Mouse (Mus musculus): ENCODE measurements around the gene Sertad2.

Gene Sertad2

DNA sequence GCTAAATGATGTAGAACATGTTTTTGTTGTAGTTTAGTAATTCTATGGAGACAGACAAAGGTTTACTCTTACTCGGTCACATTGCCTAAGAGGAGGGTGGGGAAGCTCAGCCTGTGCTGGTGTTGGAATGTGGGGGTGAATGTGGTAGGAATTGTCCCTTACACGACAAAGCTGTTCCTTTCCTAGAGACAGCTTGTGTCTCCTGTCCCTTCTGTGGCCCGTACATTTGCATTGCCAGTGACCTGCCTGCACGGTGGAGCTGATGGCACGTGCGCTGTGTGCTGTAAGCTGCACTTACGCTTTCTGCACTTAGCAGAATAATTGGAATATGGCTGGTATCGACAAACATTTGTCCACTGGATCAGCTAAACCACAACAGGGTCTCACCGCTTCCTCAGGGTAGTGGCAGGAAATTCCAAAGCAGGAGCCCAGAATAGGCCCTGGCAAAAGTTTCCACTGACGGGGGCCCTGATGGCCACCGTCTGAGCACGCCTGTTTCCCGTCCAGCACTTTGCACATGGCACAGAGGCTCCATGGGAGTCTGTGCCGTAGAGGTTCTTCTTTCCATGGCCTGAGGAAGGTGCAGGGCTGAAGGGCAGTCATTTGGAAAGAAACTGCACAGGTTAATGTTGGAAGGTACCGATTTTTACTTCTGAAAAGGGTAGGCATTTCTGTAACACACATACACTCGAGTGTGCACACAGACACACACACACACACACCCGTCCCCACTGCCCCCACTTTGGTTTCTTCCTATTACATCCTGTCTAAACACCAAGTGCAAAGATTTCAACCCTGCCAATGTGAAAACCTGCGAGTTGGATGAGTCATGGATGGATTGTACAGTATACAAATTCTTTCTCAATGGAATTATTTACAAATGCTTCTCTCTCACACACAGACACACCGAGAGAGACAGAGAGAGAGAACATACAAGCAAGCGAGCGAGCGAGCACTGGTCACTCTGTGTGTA, 51.5 kb downstream of the Sertad2 start:
- in situ Hi-C loops (cut with MboI, MseI) = no loop called here

DNA sequence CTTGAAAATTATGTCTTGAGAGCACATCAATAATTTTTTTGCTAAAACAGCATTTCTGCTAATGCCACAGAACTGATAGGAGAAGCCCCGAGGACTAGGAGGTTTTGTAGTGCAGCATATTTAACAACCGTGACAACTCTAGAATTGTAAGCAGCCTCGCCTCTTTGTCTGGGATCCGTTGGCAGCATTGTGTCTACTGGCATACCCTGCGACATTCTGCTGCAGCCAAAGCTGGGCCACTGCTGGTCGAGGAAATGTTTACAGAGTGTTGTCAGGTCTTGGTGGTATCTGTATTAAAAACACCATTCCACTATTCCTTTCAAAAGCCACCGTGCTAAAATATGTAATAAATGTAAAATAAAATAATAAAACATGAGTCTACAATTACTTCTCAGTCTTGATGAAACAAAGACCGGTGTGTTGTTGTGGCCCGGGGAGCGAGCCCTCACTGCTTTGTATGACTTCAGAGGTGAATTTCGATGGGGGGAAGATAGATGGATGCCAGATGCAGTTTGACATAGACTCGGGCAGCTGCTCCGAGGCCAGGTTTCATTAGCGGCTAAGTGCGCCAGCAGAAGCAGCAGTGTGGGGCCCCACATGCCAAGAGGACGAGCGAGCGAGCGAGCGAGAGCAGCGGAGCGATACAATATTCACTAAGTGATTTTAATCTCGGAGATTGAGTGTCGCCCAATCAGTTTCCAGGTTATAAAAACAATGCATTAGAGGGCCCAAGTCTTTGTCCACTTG, 60.2 kb downstream of the Sertad2 start:
- in situ Hi-C loops (cut with MboI, MseI) = no loop called here

DNA sequence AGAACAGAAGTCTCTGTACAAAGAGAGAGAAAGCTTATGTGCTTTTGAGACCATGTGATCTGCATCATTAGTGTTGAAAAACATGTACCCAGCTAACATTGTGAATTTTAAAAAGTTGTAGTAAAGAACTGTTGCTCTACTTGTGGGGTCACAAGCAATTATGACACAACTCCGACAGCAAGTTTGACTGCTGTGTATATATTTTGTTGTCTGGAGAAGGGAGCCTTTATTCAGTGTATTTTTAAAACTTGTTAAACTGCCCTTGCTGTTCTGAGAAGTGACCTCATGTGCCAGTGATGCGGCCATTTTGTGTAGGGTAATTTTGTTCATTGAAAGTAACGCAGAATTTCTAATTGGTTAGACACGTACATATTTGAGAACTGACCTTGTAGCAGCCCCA, 61.1 kb downstream of the Sertad2 start:
- in situ Hi-C loops (cut with MboI, MseI) = no loop called here

DNA sequence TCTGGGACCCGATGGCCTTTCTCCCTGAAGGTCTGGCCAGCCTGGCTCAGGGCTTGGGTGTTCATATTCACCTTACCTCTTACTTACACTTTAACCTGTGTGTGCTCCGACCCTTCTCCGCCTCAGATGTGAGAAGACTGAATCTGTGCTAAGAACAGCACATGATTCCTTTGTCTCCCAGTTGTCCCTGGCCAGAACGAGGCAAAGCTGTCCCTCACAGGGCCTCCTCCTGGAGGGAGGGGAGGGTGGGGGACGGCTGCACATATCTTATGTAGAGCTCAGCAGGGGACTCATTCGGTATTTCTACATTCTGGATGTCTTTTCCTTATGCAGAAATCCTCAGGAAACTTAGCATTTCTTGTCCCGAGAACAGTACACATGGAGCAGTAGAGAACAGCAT, 62.6 kb downstream of the Sertad2 start:
- in situ Hi-C loops (cut with MboI, MseI) = no loop called here

DNA sequence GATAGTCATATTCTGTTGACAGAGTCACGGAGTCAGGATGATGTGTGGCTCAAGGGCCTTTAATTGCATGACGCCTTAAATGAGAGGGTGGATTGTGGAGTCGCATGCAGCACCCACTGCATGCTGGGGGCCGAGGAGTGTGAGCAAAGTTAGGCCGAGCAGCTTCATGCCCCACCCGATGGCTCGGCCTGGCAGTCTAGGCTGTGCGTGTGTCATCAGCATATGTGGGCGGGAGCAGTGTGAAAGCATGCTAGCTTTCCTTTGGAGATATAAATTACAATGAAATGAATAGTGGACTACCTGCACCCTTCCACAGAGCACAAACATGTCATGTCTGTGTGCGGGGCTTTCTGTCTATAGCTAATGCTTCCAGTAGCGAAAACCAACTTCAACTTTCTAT, 65.4 kb downstream of the Sertad2 start:
- in situ Hi-C loops (cut with MboI, MseI) = no loop called here

- in situ Hi-C loops (cut with MboI, MseI) = no loop called here
Measured at GRCm38 (mm10) chr11:20613223-20613622, 70.2 kb downstream of the Sertad2 start.

DNA sequence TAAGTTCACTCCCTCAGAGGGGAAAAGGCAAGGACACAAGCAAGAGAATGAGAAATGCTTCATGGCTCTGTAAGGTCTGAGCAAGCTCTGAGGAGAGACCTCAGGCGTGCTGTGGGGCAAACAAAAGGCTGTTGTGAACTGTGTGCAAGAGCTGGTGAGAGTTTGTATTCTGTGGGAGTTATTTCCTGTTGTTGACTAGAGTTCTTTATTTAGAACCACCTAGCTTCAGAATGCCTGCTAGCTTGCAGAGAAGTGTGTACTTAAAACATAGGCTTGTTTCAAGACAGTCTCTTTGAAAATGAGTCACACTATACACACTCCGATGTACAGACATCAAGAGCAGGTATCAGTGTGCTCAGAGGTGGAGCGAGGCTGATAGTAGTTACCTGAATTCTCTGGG, 73.0 kb downstream of the Sertad2 start:
- in situ Hi-C loops (cut with MboI, MseI) = no loop called here

DNA sequence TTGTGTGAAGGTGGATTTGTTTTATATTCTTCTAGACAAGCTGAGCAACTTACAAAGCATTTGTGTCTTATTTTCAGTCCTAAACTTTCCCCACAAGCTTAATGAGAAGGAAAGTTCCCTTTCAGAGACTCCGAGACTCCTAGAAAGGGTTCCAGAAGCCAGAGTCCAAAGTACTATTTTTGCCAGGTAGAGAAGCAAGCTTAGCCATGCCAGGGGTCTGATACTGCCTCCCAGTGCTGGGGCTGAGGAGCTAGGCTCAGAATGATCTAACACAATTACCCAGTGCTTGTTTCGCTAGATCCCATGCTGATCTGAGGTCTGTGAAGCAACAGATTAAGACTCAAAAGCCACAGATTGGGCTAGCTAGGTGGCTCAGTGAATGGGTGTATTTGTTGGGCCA, 84.1 kb downstream of the Sertad2 start:
- in situ Hi-C loops (cut with MboI, MseI) = no loop called here

DNA sequence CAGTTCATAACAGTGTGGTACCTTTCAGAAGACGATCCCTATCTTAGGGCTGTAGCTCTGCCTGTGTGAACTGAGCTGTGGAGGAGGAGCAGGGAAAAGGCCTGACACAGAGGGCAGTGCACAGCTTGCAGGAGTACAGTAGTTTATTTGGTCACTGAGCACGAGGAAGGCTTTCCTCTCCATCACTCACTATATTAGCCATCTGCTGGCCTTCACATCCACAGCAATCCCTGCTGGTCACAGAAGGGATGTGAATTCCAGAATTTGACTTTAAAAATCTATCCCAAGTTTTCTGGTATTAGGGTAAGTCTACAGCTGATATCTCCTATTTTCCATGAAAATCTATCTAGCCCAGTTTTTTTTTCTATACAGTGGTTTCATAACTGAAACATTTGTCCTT, 85.2 kb downstream of the Sertad2 start:
- in situ Hi-C loops (cut with MboI, MseI) = no loop called here

- in situ Hi-C loops (cut with MboI, MseI) = no loop called here
Measured at GRCm38 (mm10) chr11:20629700-20630099, 86.6 kb downstream of the Sertad2 start.

DNA sequence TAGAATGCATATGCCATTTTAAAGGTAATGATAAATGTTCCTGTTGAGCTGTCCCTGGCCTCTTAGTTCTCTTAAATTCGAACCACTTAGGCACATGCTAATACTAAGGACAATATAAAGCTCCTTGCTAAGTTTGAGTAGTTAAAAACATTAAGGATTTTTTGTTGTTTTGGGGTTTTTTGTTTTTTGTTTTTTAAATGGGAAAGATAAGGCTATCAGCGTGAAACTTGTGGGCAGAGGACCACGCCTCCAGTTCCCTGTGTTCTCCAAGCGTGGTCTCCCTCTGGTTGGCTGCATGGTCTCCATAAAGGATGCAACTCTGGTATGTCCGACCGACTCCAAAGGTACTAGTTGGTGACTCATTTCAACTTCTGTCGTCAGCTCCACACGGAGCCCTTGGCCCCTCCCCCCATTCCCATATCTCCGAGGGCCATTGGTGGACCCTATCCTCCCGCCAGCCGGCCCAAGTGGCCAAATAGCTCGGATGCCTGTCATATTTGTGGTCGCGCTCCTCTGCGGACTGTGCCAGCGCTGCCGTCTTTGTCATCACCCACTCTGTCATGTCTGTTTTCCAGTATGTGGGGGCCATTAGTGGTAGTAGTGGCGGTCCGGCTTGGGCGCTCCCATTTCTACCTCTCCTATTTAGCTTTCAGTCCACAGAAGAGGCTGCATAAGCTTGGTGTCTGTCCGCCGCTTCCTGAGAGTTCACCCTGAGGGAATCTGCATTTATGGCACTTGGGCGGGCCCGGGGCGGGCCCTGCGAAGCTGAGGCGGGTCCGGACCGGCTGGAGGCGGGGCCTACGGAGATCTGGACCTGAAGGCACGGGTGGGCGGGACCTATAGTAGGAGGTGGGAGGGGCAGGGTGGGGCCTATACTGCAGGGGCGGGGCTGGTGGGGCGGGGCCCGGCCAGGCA, 88.2 kb downstream of the Sertad2 start:
- in situ Hi-C loops (cut with MboI, MseI) = no loop called here

GRCm38 (mm10) chr11:20631941-20632618, 89.0 kb downstream of the Sertad2 start:
- in situ Hi-C loops (cut with MboI, MseI) = no loop called here

GRCm38 (mm10) chr11:20632619-20632965, 89.5 kb downstream of the Sertad2 start:
- in situ Hi-C loops (cut with MboI, MseI) = no loop called here

- in situ Hi-C loops (cut with MboI, MseI) = no loop called here
Measured at GRCm38 (mm10) chr11:20634543-20634942, 91.5 kb downstream of the Sertad2 start.

- in situ Hi-C loops (cut with MboI, MseI) = no loop called here
Measured at GRCm38 (mm10) chr11:20635646-20636045, 92.6 kb downstream of the Sertad2 start.

DNA sequence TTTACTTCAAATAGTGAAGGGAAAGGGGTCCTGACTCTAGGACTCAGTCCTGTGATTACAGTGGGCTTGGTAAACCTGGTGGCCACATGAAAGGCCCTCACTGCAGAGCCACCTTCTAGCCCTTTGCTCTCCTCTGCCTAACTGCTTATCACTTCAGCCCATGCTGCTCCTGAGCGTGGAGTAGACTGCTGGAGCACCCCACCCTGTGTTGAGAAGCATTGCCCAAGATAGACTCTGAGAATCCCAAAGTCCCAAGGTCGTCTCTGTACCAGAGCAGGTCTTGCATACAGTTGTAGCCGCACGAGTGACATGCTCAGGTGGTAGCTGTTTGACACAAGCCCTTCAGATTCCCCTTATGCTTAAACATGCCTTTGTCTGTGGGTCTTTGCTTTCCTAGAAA, 93.1 kb downstream of the Sertad2 start:
- in situ Hi-C loops (cut with MboI, MseI) = no loop called here

DNA sequence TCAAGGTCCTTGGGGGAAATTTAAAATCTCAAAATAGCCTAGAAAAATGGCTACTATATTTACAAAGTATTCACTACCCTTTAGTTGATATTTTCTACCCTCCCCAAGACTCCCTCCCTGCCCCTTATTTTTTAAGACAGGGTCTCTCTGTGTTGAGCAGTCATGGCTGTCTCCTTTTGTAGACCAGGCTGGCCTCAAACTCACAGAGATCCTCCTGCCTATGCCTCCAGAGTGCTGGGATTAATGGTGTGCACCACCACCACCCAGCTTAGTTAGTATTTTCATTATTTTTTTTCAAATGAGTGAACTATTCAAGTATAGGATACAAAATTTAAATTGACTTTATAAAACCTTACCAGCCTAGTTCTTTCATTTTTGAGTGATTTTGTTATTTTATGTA, 94.0 kb downstream of the Sertad2 start:
- in situ Hi-C loops (cut with MboI, MseI) = no loop called here

DNA sequence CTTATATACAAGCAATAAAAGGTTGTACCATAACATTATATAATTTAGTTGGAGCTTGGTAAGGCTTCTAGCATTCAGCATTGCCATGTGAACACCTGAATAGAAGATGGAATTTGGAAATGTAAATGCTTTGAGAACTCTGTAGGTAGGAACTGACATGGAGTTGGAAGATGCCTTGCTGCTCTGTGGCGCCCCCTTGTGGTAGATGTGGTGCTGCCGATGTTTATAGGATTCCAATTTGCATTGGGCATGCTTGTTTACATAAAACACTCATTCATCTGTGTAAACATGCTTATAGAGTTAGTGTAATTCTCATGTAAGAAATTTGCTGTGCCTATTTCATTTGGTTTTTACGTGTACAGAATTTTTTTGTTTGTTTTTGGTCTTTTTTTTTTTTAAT, 95.8 kb downstream of the Sertad2 start:
- in situ Hi-C loops (cut with MboI, MseI) = no loop called here

DNA sequence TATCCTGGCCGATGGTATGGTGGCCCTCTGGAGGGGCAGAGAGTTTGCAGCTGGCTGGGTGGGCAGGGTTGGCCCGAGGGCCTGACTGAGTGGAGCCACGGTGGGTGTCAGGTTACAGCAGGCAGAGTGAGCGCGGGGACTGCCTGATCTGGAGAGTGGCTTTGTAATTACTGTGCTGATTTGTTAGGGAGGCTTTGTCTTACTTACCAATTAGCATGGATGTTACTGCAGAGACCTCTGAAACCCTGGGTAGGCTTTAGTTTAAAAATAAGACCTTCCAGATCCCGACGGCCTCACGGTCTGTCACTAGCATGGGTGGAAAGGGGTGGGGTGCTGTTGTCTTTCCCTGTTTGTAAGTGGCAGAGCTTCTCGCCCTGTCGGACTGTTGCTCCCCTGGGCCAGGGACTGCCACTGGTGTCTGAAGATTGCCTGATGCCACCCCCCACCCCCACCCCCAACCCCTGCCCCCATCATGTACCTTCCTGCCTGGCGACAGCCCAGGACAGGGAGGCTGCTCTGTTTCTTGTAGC, 96.9 kb downstream of the Sertad2 start:
- in situ Hi-C loops (cut with MboI, MseI) = loop anchor here (5.0 kb wide), 1 partner anchor 178 kb away; no protein-coding TSS in a partner anchor

DNA sequence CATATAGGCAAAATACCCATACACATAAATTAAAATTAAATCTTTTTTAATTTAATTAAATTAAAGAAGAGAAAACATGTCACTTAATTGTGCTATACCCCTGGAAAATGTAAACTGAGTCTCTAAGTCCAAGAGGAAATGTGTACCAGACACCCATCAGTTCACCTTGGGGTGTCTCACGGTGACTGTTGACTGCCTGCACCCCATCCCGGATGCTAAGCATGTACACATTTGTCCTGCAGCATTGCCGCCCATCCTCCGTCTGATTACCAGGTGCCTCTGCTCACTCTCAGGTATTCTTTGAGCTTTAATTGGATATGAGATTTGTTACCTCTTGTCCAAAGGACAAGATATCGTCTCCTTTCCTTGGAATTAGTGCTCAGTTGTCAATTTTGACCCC, 99.3 kb downstream of the Sertad2 start:
- in situ Hi-C loops (cut with MboI, MseI) = loop anchor here (5.0 kb wide), 1 partner anchor 180 kb away; no protein-coding TSS in a partner anchor

- in situ Hi-C loops (cut with MboI, MseI) = loop anchor here (5.0 kb wide), 1 partner anchor 181 kb away; no protein-coding TSS in a partner anchor
Measured at GRCm38 (mm10) chr11:20643161-20643560, 100.1 kb downstream of the Sertad2 start.

All from T-helper 1 cell (primary cell).